Mouse (Mus musculus) stomach, embryonic 16.5 days (tissue): ENCODE measurements around the gene Tbl1x. TPM values are rescaled to one million over a fixed set of nuclear protein-coding genes. Genes with fewer than 3 reads are reported as not detected.

Experiments
- ATAC-seq: fragments of 200-750 bp; cut with Nextera tagmentation; 2 replicates; pipeline ENCODE4 v1.8.0; 2017; ENCODE audit warnings: moderate number of reproducible peaks, moderate TSS enrichment; ENCODE audit not compliant: insufficient read depth, low FRiP score
- H3K27ac ChIP-seq: fragments of 300-500 bp; sonication (generic); 2 replicates; pipeline ENCODE4 v1.5.1; 2014; ENCODE audit warnings: low read length
- H3K27me3 ChIP-seq: fragments of 300-500 bp; sonication (generic); 2 replicates; pipeline ENCODE4 v1.6.1; 2014; ENCODE audit warnings: low read length, control low read depth, mixed read lengths; ENCODE audit not compliant: control insufficient read depth, insufficient read depth
- H3K36me3 ChIP-seq: fragments of 300-500 bp; sonication (generic); 2 replicates; pipeline ENCODE4 v1.6.1; 2014; ENCODE audit warnings: low read length; ENCODE audit not compliant: control insufficient read depth, insufficient read depth
- H3K4me1 ChIP-seq: fragments of 300-500 bp; sonication (generic); 2 replicates; pipeline ENCODE4 v1.6.1; 2014; ENCODE audit warnings: low read length, control low read depth, mixed read lengths; ENCODE audit not compliant: control insufficient read depth, insufficient read depth
- H3K4me2 ChIP-seq: fragments of 300-500 bp; sonication (generic); 2 replicates; pipeline ENCODE4 v1.6.1; 2014; ENCODE audit warnings: low read depth, low read length, mixed read lengths
- H3K4me3 ChIP-seq: fragments of 300-500 bp; sonication (generic); replicated peaks from 2 replicates; pipeline ENCODE4 v1.5.1; 2014; ENCODE audit warnings: mild to moderate bottlenecking, low read length
- H3K9ac ChIP-seq: fragments of 300-500 bp; sonication (generic); 2 replicates; pipeline ENCODE4 v1.6.1; 2014; ENCODE audit warnings: low read length
- H3K9me3 ChIP-seq: fragments of 300-500 bp; sonication (generic); replicated peaks from 2 replicates; pipeline ENCODE4 v1.6.1; 2016; ENCODE audit warnings: low read length, control low read depth; ENCODE audit not compliant: control insufficient read depth
- WGBS: fragments of 180-500 bp; shearing (Covaris S2); extraction: QIAGEN DNeasy Blood & Tissue Kit; methylation state at CpG from one replicate; pipeline ENCODE4 v1.1.7; 2014; 5-methylcytosine and 5-hydroxymethylcytosine counted together
- polyA plus RNA-seq: library from polyadenylated mRNA; unstranded; fragments of >200 nt; fragmentation: Nextera tagmentation; extraction: Ambion mirVana; gene quantifications from 2 replicates; pipeline ENCODE4 v1.2.1, GENCODE M21; 2015

Gene Tbl1x
- polyA plus RNA-seq, 1 experiment from 2014 or later = 56.8 TPM

DNA sequence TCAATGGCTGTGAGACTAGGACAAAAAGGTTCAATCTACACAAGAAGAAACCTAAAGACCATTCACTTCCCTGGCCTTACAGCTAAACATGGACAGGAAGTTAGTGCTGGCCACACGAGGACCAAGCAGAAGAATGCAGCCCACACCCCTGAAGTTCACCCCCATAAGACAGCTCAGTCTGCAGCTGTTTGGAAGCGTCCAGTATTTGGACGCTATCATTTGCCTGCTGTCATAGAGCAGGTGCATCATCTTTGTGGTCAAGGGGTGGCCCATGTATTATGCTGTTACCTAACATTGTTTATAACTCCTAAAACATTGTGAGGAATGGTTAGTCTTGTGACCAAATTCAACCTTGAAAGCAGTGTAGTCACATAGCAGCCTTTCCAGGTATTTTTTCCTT is 151.2 kb downstream of the Tbl1x start:
- Histone ChIP-seq H3K27me3 (no peaks in the 10 kb centered on the region), H3K27ac (no peak overlapping the region), H3K9ac (no peak overlapping the region), H3K36me3 (0 out of 2 replicates have a peak, but pooled peaks cover 3% of the 10 kb centered on the region), H3K4me3 (no peak overlapping the region), H3K9me3 (no peaks in the 10 kb centered on the region), H3K4me2 (no peak overlapping the region), H3K4me1 (no peaks in the 10 kb centered on the region)
- no peak for ATAC-seq
- 79% methylated on average over 3 of the region's 3 CpGs for WGBS

DNA sequence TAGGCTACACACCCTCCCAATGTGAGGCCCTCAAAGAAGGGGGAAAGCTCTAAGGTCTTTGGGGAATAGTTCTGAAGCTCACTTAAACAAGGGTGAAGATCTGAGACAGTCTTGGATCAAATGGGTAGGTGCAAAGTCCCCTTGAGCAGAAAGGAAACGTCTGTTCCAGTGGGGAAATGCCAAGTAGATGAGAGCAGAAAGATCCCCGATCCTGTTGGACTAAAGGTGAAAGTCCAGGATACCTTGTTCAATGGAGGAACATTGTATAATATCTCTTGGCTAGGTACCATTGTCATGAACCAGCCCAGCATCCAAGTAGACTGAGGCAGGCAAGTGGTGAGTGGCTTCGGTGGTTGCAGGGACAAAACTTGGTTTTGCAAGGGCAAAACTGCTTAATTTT is 152.5 kb downstream of the Tbl1x start:
- 71% methylated on average over 3 of the region's 3 CpGs for WGBS
- H3K27me3 ChIP-seq = no peaks in the 10 kb centered on the region
- H3K4me2 ChIP-seq = no peak overlapping the region
- no peak overlapping the region for H3K4me3 ChIP-seq
- H3K9me3 ChIP-seq = no peaks in the 10 kb centered on the region
- 0 out of 2 replicates have a peak, but pooled peaks cover 3% of the 10 kb centered on the region for H3K36me3 ChIP-seq
- no peak overlapping the region for H3K27ac ChIP-seq
- no peaks in the 10 kb centered on the region for H3K4me1 ChIP-seq
- H3K9ac ChIP-seq = no peak overlapping the region
- ATAC-seq = no peak

DNA sequence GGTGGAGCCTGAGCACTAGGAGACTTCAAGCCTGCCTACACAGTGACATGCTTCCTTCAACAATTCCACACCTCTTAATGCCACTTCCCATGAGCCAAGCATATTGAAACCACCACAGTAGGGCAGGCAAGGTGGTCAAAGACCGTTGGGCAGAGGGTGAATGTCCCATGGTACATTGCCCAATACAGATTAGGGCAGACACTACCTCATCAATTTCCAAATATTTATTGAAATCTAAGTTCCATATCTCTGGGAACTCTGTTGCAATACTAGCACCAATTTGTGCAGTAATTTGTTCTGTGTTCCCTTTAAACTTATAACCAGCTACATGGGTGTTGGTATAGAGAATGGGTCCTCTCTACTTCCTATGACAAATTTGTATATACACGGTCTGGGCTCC is 154.2 kb downstream of the Tbl1x start:
- Histone ChIP-seq H3K9me3 (no peaks in the 10 kb centered on the region), H3K4me3 (no peak overlapping the region), H3K27me3 (no peaks in the 10 kb centered on the region), H3K27ac (no peak overlapping the region), H3K9ac (no peak overlapping the region), H3K4me1 (no peaks in the 10 kb centered on the region), H3K4me2 (no peak overlapping the region), H3K36me3 (0 out of 2 replicates have a peak, but pooled peaks cover 3% of the 10 kb centered on the region)
- 83% methylated on average over 2 of the region's 2 CpGs for WGBS
- ATAC-seq = no peak

DNA sequence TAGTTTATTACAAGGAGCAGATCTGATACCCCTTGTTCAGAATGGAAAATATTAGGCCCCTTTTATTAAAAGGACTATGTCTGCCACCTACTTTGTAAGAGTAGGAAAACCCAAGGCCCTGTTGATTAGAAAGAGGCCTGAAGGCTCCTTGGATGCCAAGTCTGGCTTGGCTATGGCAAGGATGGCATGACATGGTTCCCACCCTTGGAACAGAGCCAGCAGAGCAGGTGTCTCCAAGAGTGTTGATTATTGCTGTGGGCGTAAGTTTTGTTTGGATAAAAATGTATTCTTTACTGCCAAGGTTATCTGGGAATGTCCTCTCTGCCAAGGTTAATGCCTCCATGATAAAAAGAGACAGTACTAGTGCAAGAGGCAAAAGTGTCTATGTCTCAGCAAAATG is 156.1 kb downstream of the Tbl1x start:
- ATAC-seq = no peak

DNA sequence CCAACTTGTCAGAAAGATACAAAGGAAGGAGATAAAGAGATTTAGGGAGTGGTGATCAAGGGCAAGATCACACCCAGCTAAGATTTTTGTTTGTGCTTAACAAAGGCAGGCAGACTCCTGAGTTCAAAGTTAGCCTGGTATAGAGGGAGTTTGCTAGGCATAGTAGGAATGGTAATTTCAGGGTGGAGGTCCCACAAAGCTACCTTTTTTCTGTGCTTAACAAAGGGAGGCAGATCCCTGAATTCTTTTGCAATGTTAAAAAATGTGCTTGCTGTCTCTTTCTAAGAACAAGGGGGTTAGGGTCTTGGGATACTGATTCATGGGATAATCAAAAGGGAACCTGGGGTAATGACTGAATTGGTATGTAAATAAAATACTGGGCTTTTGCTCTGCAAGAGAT is 156.6 kb downstream of the Tbl1x start:
- no peak overlapping the region for H3K4me2 ChIP-seq
- no peak overlapping the region for H3K9ac ChIP-seq
- 0 out of 2 replicates have a peak, but pooled peaks cover 3% of the 10 kb centered on the region for H3K36me3 ChIP-seq
- no peak overlapping the region for H3K27ac ChIP-seq
- H3K4me1 ChIP-seq = no peaks in the 10 kb centered on the region
- H3K9me3 ChIP-seq = no peaks in the 10 kb centered on the region
- H3K4me3 ChIP-seq = no peak overlapping the region
- no peaks in the 10 kb centered on the region for H3K27me3 ChIP-seq
- ATAC-seq = no peak

More for the DNA sequence above, 156.1 kb downstream of the Tbl1x start:
- Histone ChIP-seq H3K27ac (no peak overlapping the region), H3K4me3 (no peak overlapping the region), H3K36me3 (0 out of 2 replicates have a peak, but pooled peaks cover 3% of the 10 kb centered on the region), H3K27me3 (no peaks in the 10 kb centered on the region), H3K9ac (no peak overlapping the region), H3K9me3 (no peaks in the 10 kb centered on the region), H3K4me2 (no peak overlapping the region), H3K4me1 (no peaks in the 10 kb centered on the region)
- WGBS = 51% methylated on average over 1 of the region's 1 CpGs

DNA sequence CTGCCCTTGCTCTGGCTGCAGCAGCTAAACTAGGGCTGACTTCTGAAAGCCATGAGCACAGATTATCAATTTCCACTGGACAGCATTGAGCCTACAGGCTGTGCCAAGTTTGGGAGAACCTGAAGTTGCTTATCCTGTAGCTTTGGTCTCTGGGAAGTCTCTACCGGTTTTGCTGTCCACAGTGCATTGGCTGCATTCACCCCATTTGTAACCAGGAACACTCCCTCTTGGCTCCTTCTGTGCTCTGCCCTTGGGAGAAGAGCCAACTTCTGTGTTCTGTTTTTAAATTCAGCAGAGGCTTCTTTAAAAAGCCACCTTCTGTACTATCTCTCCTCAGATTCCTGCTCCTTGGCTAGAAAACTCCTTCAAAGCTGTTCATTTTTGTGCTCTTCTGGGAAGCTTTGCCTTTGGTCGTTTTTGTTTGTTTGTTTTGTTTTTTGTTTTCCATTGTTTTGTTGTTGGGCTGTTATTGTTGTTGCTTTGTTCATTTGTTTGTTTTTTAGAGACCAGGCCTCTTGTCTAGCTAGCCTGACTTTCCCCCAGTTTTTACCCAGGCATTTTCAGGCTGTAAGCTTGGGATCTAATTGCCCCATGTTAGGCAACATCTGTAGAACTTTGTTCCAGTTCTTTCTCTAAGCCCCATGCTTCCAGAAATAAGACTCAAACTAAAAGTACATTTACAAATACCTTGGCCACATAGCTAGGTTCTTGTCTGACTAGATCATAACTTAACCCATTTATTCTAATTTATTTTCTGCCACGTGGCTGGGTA is 159.2 kb downstream of the Tbl1x start:
- ATAC-seq = no peak
- no peak overlapping the region for H3K4me3 ChIP-seq
- H3K27me3 ChIP-seq = no peaks in the 10 kb centered on the region
- H3K9ac ChIP-seq = no peak overlapping the region
- no peaks in the 10 kb centered on the region for H3K36me3 ChIP-seq
- H3K27ac ChIP-seq = no peak overlapping the region
- H3K9me3 ChIP-seq = no peaks in the 10 kb centered on the region
- 52% methylated on average over 3 of the region's 3 CpGs for WGBS
- H3K4me1 ChIP-seq = no peaks in the 10 kb centered on the region
- H3K4me2 ChIP-seq = no peak overlapping the region
